Mouse (Mus musculus) stomach, embryonic 14.5 days (tissue): ENCODE measurements around the gene Spata13. TPM values are rescaled to one million over a fixed set of nuclear protein-coding genes. Genes with fewer than 3 reads are reported as not detected.

Source experiments
- ATAC-seq: fragments of 200-750 bp; cut with Nextera tagmentation; 2 replicates; pipeline ENCODE4 v1.8.0; 2017; ENCODE audit warnings: low read depth, moderate TSS enrichment; ENCODE audit not compliant: insufficient number of reproducible peaks, insufficient read depth, low FRiP score
- H3K27ac ChIP-seq: fragments of 300-500 bp; sonication (generic); 2 replicates; pipeline ENCODE4 v1.5.1; 2014; ENCODE audit warnings: mild to moderate bottlenecking, low read length, moderate library complexity, mixed read lengths
- H3K27me3 ChIP-seq: fragments of 300-500 bp; sonication (generic); 2 replicates; pipeline ENCODE4 v1.6.1; 2014; ENCODE audit warnings: low read length, control low read depth, mixed read lengths; ENCODE audit not compliant: control insufficient read depth, insufficient read depth
- H3K36me3 ChIP-seq: fragments of 300-500 bp; sonication (generic); 2 replicates; pipeline ENCODE4 v1.6.1; 2014; ENCODE audit warnings: mild to moderate bottlenecking, control low read depth, low read length, moderate library complexity, mixed read lengths; ENCODE audit not compliant: control insufficient read depth, insufficient read depth
- H3K4me1 ChIP-seq: fragments of 300-500 bp; sonication (generic); 2 replicates; pipeline ENCODE4 v1.6.1; 2014; ENCODE audit warnings: low read length, control low read depth, mixed read lengths; ENCODE audit not compliant: control insufficient read depth, insufficient read depth
- H3K4me2 ChIP-seq: fragments of 300-500 bp; sonication (generic); replicated peaks from 2 replicates; pipeline ENCODE4 v1.6.1; 2014; ENCODE audit warnings: low read depth, low read length, control low read depth
- H3K4me3 ChIP-seq: fragments of 300-500 bp; sonication (generic); 2 replicates; pipeline ENCODE4 v1.5.1; 2014; ENCODE audit warnings: low read depth, low read length, control low read depth
- H3K9ac ChIP-seq: fragments of 300-500 bp; sonication (generic); replicated peaks from 2 replicates; pipeline ENCODE4 v1.6.1; 2014; ENCODE audit warnings: low read depth, mild to moderate bottlenecking, control low read depth, low read length, moderate library complexity, mixed read lengths
- H3K9me3 ChIP-seq: fragments of 300-500 bp; sonication (generic); 2 replicates; pipeline ENCODE4 v1.6.1; 2016; ENCODE audit warnings: low read depth, low read length, control low read depth; ENCODE audit not compliant: control insufficient read depth
- WGBS: fragments of 180-500 bp; shearing (Covaris S2); extraction: QIAGEN DNeasy Blood & Tissue Kit; methylation state at CpG from one replicate; pipeline ENCODE4 v1.1.7; 2014; 5-methylcytosine and 5-hydroxymethylcytosine counted together
- polyA plus RNA-seq: library from polyadenylated mRNA; unstranded; fragments of >200 nt; fragmentation: Nextera tagmentation; extraction: Ambion mirVana; gene quantifications from 2 replicates; pipeline ENCODE4 v1.2.1, GENCODE M21; 2014

Gene Spata13
- polyA plus RNA-seq, 1 experiment from 2014 or later = 17.9 TPM

DNA sequence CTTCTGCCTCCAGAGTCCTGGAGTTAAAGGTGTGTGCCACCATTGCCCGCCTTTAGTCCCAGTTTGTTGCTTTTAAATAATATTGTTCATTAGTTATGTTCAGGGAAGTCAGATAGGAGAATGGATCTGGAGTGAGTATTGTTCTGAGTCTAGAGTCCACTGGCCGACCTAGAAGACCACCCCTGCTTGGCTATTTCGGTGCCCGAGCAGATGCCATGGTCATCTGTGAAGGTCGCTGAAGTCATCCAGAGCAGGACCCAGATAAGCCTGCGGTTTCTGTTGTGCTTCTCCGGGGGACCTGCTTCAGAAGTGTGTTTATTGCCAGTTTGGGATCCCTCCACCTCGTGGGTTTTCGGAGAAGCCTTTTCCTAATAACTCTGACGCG lies 22.9 kb downstream of the Spata13 start:
- Histone ChIP-seq H3K27me3 (no peaks in the 10 kb centered on the region), H3K36me3 (no peaks in the 10 kb centered on the region), H3K4me1 (0 out of 2 replicates have a peak, but pooled peaks cover 2% of the 10 kb centered on the region), H3K9me3 (no peaks in the 10 kb centered on the region), H3K4me3 (no peak overlapping the region), H3K27ac (no peak overlapping the region), H3K9ac (no peak overlapping the region), H3K4me2 (no peak overlapping the region)
- WGBS = 93% methylated on average over 11 of the region's 11 CpGs
- ATAC-seq = no peak

DNA sequence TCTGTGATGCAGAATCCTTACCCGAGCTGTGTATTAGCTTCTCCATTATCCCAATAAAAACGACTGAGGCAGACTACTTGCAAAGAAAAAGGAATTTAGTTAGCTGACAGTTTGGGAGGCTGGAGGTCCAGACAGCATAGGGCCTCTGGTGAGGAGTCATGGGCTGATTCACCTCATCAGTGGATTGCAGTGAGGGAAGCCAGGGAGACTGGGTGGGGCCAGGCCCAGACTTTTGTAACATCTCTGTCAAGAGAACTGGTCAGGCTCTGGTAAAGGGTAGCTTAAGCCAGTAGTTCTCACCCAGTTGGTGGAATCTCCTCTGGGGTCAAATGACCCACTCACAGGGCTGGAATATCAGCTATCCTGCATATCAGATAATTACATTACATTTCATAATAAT lies 24.1 kb downstream of the Spata13 start:
- Histone ChIP-seq H3K9me3 (no peaks in the 10 kb centered on the region), H3K27ac (no peak overlapping the region), H3K4me2 (no peak overlapping the region), H3K9ac (no peak overlapping the region), H3K4me3 (no peak overlapping the region), H3K27me3 (no peaks in the 10 kb centered on the region), H3K4me1 (0 out of 2 replicates have a peak, but pooled peaks cover 2% of the 10 kb centered on the region), H3K36me3 (no peaks in the 10 kb centered on the region)
- no peak for ATAC-seq
- 79% methylated on average over 2 of the region's 2 CpGs for WGBS

DNA sequence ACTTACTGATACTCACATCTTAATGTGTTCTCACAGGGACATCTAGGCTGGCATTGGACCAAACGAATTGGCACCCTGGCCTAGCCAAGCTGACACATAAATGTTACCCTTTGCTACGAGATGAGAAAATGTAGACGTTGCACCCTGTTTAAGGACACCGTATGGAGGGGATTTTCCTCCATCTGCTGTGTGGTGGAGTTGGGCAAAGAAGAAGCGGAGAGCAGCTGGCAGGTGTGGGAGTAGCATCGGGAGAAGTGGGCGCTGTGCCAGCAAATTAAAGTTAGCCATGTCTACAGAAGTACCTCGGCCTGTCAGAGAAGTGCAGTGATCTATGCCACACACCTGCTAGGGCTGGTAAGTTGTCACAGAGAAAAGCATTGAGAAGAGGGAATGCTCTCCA lies 25.7 kb downstream of the Spata13 start:
- 77% methylated on average over 8 of the region's 8 CpGs for WGBS
- H3K4me1 ChIP-seq = 0 out of 2 replicates have a peak, but pooled peaks cover 2% of the 10 kb centered on the region
- H3K36me3 ChIP-seq = no peaks in the 10 kb centered on the region
- no peak overlapping the region for H3K27ac ChIP-seq
- H3K9me3 ChIP-seq = no peaks in the 10 kb centered on the region
- H3K27me3 ChIP-seq = no peaks in the 10 kb centered on the region
- no peak overlapping the region for H3K9ac ChIP-seq
- H3K4me2 ChIP-seq = no peak overlapping the region
- H3K4me3 ChIP-seq = no peak overlapping the region
- ATAC-seq = no peak; the same call in 1 of the 2 replicates

DNA sequence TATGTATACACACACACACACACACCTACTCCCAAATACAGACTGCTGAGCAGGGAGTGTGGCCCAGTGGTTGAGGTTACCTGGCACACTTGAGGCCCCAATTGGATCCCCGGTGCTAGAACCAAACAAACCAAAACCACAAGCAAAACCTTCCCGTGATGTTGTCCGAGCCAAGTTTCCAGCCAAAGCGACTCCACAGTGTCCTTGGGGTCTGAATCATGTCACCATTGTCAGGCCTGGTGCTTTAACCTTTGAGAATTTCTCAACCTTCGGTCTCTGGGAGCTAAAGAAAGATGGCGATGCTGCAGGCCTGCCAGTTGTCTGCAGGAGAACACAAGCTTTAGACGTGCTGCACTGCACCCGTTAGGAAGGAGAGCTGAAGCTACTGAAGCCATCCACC lies 26.8 kb downstream of the Spata13 start:
- Histone ChIP-seq H3K4me2 (no peak overlapping the region), H3K9ac (no peak overlapping the region), H3K27me3 (no peaks in the 10 kb centered on the region), H3K9me3 (no peaks in the 10 kb centered on the region), H3K4me1 (0 out of 2 replicates have a peak, but pooled peaks cover 2% of the 10 kb centered on the region), H3K36me3 (no peaks in the 10 kb centered on the region), H3K4me3 (no peak overlapping the region), H3K27ac (no peak overlapping the region)
- 91% methylated on average over 8 of the region's 8 CpGs for WGBS
- ATAC-seq = no peak

DNA sequence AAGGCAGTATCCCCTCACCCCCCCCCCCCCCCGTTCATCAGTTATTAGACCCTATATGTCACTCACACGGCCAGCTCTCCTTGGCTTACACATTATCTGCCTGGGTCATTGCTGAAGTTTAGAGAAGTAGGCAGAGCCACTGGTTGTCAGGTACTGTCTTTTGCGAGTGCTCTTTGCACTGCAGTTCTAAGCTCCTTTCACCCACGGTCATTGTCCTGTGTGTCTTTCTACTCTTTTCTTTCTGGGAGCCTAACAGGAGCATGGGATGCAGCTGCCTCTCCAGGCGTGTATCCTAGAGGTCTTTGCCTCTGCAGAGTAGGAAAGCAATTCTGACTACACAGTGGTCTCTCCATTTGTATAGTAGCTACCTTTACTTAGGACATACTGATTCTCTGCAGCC lies 27.5 kb downstream of the Spata13 start:
- Histone ChIP-seq H3K9ac (no peak overlapping the region), H3K27me3 (no peaks in the 10 kb centered on the region), H3K36me3 (no peaks in the 10 kb centered on the region), H3K9me3 (no peaks in the 10 kb centered on the region), H3K4me1 (no peaks in the 10 kb centered on the region), H3K27ac (no peak overlapping the region), H3K4me2 (no peak overlapping the region), H3K4me3 (no peak overlapping the region)
- ATAC-seq = no peak
- WGBS = 85% methylated on average over 5 of the region's 5 CpGs

DNA sequence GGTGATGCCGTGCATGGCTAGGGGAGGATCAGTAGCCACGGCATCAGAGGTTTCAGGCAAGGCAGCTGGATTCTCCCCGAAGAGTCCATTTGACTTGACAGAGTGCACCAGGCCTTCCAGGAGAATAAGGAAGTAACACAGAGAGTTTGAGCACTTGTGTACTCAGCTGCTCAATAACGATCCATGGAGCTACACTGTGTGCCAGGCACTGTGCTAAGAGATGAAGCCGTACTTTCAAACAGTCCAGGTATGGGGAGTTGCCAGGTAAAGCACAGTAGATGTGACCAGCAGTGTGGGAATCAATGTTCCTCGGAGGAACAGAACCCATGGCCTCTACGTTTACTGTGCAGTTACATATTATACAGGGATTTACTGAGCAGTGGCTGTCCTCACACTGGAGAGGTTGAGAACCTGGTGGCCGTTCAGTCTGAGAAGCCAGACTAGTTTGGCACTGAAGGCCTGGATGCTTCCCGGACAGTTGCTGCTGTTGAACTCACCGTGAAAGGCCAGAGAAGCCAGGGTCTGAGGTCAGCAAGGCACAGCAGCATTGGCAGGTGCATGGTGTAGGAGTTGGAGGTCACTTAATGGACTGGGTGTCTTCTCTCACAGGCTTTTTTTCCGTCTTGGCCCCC lies 29.6 kb downstream of the Spata13 start:
- 76% methylated on average over 11 of the region's 11 CpGs for WGBS
- Histone ChIP-seq H3K27me3 (no peaks in the 10 kb centered on the region), H3K4me1 (no peaks in the 10 kb centered on the region), H3K4me3 (no peak overlapping the region), H3K36me3 (no peaks in the 10 kb centered on the region), H3K9ac (no peak overlapping the region), H3K27ac (no peak overlapping the region), H3K9me3 (no peaks in the 10 kb centered on the region), H3K4me2 (no peak overlapping the region)
- ATAC-seq = no peak

DNA sequence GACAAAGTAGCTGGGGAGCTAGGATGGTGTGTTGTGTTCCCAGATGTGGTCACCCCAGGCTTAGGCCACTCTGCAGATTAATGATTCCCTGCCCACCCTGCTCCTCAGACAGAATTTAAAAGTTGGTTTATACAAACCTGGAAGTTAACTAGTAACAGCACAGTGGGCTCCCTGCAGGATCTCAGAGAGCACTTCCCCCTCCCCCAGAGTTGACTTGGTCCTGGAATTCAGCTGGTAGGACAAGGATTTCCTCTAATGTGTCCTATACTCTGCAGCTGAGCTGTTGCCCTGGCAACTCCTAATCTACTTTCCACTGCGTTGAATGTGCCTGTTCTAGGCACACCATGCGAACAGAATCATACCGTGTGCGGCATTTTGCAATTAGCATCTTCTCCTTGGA lies 30.8 kb downstream of the Spata13 start:
- no peak overlapping the region for H3K4me2 ChIP-seq
- WGBS = 55% methylated on average over 4 of the region's 4 CpGs
- no peak for ATAC-seq
- no peak overlapping the region for H3K9ac ChIP-seq
- H3K4me1 ChIP-seq = no peaks in the 10 kb centered on the region
- H3K9me3 ChIP-seq = no peaks in the 10 kb centered on the region
- no peaks in the 10 kb centered on the region for H3K36me3 ChIP-seq
- H3K27me3 ChIP-seq = no peaks in the 10 kb centered on the region
- no peak overlapping the region for H3K4me3 ChIP-seq
- no peak overlapping the region for H3K27ac ChIP-seq

DNA sequence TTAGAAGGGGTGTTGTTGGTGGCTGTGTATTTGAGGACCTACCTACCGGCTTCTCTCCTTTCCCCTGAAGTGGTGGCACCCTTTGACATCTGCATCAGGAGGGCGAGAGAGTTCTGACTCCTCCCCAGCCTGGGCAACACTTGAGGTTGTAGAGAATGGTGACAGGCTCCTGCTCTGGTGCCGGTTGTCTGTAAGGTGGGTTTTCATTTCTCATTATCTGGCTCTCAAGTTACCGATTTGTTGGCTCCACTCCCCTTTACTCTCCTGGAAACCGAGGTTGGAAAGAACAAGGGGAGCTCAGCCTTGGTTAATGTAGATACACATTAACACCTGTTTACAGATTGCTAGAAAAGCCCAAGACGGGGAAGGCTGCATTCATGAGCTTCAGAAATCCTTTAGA lies 31.5 kb downstream of the Spata13 start:
- Histone ChIP-seq H3K27ac (no peak overlapping the region), H3K4me2 (no peak overlapping the region), H3K4me1 (no peaks in the 10 kb centered on the region), H3K9me3 (no peaks in the 10 kb centered on the region), H3K27me3 (no peaks in the 10 kb centered on the region), H3K4me3 (no peak overlapping the region), H3K9ac (no peak overlapping the region), H3K36me3 (no peaks in the 10 kb centered on the region)
- WGBS = 46% methylated on average over 6 of the region's 6 CpGs
- ATAC-seq = no peak

DNA sequence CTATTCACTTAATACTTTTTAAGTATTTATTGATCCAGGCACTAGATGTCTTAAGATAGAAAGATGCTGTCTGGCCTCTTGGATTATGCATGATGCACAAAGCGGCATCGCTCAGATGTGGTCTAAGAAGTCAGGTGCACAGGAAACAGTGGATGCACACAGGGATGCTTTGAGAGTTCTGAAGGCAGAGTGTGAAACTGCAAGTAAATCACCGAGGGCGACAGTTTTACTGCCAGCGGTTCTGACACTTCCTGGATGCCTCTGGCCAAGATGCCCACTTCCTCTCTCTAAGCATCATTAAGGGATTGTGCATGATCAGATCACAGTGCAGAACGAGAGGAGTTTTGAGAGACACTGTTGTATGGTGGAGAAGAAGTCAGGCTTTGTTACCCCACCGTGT lies 32.5 kb downstream of the Spata13 start:
- Histone ChIP-seq H3K4me3 (no peak overlapping the region), H3K9ac (no peak overlapping the region), H3K27ac (no peak overlapping the region), H3K27me3 (no peaks in the 10 kb centered on the region), H3K9me3 (no peaks in the 10 kb centered on the region), H3K4me2 (no peak overlapping the region), H3K36me3 (no peaks in the 10 kb centered on the region), H3K4me1 (0 out of 2 replicates have a peak, but pooled peaks cover 2% of the 10 kb centered on the region)
- no peak for ATAC-seq
- WGBS = 77% methylated on average over 7 of the region's 7 CpGs
